Mouse (Mus musculus) c-Kit-negative CD71-positive TER-119-positive erythroid progenitor cells, embryonic 14.5 days (primary cell): ENCODE data around the gene Nebl.

Source experiments
- DNase-seq: peaks from one replicate; pipeline ENCODE4 v3.0.0-alpha.2; 2013; ENCODE audit warnings: low read depth, low spot score

Gene Nebl

DNA sequence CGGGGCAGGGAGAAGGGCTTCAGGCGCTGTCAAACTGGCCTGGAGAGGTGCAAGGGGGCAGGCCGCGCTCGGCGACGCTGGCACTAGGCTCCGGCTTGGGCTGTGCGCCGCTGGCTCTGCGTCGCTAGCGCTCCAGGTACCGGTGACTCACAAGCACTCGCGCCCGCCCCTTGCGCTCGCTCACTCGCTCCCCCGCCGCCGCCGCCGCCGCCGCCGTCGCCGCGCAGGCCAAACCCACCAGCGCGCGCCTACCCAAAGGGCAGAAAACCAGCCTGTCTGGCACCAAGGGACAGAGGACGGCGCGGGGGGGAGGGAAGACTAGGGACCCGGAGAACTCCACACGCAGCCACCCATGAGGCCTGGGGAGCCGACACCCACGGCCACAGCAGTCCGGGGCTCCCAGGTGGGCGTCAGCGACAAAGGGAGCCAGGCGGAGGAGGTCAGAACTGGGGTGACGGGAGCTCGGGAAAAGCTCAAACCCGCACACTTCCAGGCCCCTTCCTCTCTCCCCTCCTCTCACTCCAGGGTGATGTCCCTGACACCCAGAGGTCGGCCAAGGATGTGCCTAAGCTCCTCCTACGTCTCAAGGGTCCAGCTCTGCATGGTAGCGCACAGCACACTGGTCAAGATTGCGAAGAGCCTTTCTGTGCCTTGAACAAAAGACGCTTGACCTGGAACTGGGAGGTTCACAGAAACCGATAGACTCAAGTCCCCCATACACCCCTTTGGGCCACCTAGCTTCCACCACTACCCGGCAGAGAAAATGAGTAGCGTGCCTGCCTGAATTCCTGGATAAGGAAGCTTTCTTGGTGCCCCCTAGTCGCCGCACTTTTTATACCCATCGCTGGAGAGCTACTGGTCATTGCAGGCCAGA lies at the start of gene Nebl:
Gene Nebl (minus strand): TSS at position 508 of the 874 bp plus-strand sequence.
- no peak for DNase-seq

DNA sequence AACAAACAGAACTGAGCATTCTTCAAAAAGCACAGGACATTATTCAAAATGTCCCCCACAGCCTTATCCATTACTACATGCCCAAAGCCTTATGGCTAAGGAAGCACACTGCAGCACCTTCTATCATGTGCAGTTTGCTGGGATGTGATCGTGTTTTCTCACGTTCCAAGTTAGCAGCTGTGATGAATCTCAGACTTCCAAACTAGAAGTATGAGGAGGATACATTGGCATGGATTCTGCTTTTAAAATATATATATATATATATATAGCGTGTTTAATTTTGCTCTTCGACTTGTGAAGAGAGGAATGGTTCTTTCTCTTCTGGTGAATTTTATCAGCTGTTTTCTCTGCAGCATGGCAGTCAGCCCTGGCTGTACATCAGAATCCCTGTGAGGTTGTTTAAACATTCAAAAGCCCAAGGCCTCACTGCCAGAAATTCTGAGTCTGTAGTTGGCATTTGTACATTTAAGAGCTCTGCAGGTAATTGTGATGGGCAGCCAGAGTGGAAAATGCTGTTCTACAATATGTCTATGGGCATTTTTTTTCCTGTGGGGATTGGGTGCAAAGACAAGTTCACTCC lies 39.1 kb upstream of the Nebl start:
- no peak for DNase-seq

DNA sequence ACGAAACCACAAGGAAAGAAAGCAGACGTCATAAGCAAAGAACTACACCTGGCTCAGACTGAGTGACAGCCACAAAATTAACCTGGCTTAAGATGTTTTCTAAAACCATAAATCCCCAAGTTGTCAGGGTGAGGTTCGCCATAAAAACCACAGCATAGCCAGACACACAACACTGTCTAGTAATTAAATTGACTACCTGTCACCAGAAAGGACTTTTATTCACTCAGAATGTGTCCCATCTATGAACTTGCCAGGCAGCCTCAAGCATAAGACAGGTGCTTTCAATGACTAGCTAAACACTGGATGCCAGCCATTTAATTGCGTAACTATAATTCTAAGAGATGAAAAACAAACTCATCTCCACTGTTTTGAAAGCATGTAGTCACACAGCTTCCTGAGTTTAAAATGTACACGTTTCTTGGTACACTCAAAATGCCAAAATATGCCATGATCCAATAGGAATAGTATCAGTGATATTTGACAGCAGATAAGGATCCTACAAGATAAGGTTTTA lies 38.0 kb upstream of the Nebl start:
- DNase-seq = no peak

DNA sequence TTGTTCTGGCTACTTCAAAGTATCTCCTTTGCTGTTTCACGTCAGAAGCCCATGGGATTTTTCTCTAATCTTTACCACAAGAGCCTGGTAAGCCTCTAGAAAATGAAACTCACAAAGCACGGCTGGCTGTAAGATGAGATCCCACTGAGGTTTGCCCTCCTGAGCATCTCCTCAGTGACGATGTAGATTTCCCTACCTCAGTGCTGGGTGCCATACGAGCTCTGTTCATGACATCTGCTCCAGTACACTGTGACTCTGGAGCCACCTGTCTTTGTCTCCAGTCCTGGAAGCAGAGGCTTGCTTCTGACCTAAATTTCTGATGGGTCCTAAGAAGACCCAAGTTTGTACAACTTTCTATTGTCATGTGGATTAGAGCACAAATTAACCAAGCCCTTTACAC lies 25.0 kb upstream of the Nebl start:
- DNase-seq = no peak

DNA sequence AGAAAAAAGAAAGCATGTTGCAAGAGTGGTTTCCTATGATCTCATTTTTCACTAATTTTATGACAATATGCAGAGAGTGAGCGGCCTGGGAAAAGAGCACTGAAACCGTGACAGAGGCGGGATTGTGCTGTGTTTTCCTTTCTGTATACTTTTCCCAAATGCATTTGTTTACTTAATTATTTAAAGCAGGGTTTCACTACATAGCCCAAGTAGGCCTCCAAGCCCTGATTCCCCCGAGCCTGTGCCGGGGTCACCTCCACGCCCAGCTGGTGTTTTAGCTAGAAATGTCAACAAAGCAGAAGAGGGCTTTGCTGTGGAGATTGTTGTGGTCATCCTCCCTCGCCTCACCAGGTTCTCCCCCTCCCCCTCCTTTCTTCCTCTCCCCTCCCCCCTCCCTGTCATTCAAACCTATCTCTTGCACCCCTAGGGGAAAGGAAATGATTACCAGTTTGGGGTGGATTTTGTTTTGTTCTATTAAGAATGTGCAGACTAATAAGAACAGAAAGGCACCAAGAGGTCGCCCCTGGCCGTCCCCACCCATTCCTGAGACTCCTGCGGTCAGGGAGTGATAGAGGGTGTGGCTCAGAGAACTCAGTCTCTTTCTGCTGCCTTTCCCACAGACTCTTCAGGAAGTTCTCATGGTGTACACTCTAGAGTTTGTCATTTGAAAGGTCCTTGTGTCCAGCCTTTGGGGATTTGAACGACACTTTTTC lies 10.9 kb upstream of the Nebl start:
- DNase-seq = no peak

DNA sequence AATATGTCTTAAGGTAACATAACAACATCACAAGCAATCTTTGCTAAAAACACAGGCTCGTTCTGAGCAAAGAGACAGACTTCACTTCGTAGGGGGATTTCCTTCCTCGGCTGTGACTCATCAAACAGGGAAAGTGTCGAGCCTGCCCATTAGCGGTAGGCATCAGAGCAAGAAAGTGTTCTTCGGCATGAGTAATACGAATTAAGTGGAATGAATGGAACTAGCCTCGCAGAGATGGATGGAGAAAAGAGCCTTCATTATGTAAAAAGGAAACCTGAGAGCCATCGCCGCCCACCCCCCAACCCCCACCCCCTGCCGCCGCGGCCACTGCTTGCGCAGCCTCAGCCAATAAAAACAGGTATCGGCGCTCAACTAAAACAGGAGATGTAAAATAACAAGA lies 10.3 kb upstream of the Nebl start:
- no peak for DNase-seq

DNA sequence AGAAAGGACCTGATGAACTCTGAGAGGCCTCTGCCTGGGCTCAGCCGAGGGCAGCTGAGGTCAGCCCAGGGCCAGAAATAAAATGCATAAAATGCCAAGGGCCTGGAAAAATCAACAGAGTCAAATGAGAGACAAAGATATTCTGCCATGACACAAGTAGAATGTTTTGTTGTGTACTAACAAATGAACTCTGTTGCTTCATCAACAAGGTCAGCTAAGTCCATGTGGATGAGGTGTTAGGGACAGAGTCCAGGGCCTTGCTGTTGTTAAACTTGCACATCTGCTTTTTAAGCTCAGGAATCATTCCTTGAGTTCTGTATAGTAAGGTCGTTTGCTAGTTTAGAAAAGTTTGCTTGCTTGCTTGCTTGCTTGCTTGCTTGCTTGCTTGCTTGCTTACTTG lies 9.2 kb upstream of the Nebl start:
- DNase-seq = no peak

DNA sequence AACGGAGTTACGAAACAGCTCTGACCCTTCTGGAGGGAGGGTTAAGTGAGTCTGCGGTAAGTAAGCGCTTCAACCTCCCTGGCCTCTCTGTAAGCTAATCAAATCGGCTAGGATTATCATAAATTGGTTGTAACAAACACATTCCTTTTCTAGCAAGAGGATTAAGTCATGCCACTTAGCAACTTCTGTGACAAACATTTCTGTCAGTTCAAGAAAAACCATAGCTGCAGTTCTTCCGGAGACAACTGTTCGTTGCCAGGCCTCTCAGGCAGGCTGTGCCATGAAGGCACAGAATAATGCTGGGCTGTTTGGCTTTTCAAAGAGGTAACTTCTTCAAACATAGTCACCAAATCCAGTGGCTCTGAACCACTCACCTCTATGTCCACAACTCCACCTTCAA lies 946 bp upstream of the Nebl start:
- DNase-seq = no peak

DNA sequence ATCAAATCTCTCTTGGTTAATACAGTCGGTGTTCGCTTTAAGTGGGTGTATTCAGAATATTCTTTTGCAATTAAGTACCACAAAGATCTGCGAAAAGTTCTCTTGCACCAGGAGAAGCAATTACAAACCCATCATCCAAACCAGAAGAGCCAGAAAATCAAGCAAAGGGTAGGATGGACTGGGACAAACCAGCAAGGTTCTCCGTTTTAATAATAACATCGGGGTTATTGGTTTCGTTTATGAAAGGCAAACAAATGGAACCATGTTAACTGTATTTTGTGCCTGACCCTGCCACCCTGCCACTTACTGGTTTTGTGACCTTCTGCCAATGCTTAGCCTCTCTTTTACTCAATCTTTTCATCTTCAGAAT lies 552 bp upstream of the Nebl start:
- no peak for DNase-seq

DNA sequence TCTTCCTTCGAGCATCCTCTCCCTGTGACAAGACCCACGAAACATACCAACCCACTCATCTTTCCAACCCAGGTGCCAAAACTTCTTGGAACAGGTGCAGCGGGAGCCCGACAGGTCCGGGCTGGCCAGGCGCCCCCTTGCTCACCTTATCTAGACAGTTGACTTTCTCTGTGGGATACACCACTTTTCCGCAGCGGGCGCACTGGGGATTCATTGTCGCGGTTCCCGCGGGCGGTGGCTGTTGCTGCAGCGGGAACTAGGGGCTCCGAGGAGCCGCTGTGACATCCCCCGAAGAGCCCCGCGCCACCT lies 662 bp downstream of the Nebl start:
- DNase-seq = no peak

DNA sequence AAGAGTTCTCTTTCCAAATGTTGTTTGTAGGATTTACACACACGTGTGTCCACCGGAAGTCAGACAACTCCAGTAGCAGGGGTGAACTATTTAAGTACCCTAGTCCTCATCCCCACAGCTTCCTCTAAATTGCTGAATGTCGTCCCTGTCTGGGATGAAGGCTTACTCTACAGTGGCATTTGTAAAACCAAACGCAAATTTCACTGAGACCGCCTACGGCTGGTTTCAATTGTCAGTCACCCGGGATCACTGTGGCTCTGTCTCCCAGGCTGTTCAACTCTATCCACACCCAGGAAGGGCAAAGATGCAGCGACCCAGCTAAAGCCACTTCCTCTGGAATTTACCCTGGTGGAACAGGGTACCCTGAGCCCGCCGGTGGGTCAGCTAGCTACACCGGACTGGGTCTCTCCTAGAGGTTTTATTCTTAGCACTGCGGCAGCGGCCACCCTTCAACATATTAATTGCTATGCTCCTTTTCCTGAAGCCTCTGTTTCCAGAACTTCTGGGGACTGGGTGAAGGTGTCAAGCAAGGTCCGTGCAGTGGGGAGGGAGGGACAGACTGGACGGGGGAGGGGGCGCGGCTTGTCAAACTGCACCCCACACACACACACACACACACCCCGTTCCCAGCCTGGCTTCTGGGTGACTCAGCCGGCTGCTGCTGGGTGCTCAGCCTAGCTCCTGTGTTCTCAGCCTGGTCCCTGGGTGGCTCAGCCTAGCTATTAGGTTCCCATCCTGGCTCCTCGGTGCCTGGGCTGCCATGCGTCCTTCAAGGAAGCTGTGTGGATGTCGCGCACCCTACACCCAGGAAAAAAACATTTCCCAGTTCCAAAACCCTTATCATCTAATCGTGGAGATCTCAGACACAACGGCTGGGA lies 1.3 kb downstream of the Nebl start:
- no peak for DNase-seq

DNA sequence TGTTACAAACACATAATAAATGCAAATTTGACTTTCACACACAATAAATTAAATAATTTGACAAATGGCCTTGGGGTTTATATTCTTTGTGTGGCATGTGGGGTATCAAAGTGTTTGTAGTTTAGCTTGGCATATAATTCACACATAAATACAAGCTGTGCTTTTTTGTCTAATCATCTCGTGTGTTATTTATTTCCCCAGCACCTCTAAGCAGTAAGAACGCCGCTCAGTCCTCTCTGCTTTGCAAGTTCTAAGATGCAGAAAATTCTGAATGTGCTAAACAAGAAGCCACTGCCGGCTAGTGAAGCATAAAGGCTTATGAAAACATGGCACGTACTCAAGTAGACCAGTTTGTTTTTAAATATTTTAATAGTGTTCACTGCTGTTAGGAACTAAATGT lies 6.9 kb downstream of the Nebl start:
- no peak for DNase-seq

DNA sequence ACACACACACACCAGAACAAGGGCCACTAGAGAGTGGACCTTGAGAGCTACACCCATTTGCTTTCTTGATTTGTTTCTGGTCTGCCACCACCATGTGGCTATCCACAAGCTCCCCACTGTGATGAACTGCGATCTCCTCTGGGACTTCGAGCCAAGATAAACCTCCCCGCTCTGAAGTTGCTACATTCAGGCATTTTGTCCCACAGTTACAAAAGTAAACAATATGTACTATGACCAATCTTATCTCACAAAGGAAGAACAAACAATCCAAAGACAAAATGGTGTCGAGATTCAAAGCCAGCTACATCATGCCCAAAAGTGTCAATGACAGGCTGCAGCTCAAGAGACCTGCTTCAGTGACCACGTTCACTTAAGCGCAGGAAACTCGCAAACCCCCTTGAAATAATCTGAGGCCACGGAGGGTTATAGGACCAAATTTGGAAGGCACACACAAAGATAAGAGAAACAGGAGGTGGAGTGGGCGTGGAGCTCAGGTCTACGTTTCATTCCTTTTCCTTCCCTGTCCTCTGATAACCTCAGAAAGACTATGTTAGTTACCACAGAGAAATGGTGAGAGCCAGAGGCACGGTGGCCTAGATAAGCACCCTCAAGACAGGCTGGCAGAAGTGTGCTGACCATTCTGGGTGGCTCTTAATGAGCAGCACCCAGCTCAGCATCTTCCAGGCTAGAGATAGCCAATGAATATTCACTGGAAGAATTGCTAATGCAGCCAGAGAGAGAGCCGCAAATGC lies 7.8 kb downstream of the Nebl start:
- no peak for DNase-seq

DNA sequence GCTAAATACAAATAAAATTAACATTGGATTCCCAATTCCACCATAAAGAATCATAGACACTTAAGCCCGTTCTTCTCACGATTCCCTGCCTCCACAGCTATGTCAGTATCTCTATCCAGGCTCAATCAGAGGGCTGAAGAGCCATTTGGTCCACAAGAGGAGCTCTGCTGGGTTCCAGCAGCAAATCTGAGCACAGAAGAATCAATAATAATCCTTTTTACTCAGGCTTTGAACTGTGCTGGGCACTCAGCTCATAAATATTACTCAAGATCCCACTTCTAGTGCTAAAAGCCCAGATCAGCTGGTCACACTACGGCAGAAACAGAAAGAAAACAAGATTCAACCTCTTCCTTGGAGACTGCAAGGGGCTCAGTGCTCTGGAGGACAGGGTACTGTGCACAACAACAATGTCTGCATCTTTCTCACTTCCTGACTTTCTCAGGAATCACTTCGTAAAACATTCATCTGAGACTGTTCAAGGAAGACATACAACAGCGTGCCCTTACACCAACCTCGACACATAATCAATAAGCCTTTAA lies 10.0 kb downstream of the Nebl start:
- no peak for DNase-seq

DNA sequence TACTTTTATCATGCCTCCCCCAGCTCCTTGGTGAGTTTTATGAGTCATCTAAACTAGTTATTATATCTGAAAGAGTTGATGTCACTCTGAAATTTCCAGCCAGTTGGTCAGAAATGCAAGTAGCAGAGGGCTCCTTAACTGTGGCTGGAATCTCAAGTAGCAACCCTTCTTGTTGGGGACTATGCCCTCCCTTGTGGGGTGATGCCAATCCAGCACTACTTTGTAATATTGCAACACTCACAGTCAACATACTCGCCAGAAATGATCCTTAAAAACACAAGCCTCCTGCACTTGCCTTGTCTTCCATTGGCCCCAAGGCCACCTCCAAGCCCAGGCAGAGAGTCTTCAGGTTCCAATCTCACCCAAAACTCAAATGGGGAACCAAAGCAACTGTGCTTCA lies 13.0 kb downstream of the Nebl start:
- no peak for DNase-seq

DNA sequence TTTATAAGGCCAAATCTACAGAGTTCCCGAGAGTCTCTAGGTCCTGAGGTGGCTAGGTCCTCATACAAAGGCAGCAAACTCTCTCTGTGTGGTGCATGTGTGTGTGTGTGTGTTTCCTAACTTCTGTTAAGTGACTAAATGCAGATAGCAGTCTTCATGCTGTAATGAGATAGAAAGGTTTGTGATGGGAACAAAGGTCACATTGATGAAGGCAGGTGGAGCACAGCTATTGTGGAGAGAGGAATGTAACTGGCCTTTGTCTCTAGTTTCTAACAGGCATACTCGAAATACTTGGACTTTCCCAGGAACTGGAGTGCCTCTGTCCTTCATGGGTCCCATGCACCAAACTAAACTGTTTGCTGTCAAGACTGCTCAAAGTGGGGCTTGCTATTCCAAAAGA lies 14.1 kb downstream of the Nebl start:
- no peak for DNase-seq

DNA sequence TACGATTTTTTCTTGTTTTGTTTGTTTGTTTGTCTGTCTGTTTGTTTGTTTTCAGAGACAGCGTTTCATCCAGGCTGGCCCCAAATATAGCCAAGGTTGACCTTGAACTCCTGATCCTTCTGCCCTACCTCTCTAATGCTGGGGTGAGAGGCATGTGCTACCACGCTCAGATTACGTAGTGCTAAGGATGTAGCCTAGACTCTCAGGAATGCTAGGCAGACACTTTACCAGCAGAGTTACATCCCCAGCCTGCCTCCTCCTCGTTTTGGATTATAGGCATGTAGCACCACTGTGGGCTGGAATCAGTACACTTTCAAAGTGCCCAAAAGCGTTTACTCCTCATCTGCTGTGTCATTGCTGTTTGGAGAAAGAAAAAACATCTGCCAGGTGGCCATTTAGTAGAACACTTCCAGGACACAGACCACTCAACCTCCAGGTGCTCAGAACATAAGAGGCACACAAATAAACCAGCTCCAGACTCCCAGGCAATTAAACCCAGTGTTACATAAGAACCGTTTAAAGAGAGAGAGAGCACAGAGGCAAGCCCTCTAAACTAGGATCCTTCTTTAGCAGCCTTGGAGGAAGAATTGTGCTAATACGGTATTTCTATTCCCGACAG lies 16.0 kb downstream of the Nebl start:
- no peak for DNase-seq

DNA sequence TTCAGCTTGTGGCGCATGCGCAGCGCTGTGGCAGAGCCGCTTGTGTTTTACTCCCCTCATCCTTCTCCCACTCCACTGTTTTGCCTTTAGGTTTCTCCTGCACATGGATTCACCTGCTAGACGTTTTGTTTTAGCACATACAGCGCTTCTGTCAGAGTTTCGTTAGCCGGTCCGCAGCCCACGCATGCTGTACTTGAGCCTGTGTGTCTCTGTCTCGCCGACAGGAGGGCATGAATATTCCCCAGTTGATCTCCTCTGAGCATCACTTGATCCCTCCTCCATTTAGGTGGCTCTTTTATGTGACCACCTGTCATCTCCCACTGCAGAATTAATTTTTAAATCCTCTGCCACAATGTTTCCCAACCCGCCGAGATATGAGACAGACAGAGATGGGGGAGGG lies 16.6 kb downstream of the Nebl start:
- no peak for DNase-seq

DNA sequence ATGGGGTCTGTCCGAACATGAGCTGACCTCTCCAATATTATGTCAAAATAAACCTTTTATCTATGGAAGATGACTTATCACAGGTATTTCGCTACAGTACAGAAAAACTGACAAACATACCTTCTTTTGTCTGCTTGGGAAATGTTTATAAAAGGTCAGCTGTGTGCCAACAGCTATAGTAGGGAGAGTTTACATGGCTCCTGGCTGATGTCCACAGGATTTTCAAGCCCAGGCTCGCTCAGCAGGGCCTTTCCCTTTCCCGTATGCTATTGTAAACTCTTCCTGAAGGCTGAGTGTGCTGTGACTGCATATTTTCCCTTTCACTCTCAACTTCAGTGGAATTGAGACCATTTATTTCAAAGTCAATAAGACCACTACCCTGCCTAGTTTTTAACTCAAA lies 17.1 kb downstream of the Nebl start:
- DNase-seq = no peak

DNA sequence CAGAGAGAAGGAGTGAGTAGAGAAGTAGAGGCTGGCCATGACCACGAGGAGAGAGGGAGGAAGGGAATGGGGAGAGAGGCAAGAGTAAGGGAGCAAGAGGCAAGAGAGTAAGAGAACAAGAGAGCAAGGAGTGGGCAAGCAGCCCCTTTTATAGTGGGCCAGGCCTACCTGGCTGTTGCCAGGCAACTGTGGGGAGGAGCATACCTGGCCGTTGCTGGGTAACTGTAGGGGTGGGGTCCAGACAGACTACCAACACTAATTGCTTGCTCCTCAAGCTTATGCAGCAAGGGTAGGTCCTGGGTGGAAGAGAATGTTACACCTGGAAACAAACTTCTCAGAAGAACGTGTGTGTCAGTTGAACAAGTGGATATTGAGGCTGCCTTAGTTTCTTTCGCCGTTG lies 20.0 kb downstream of the Nebl start:
- DNase-seq = no peak
